Mouse (Mus musculus): ENCODE measurements around the gene Pfkfb4. TPM values are rescaled to one million over a fixed set of nuclear protein-coding genes. Genes with fewer than 3 reads are reported as not detected.

Pfkfb4 gene
- total RNA-seq, 2 experiments from 2014 or later = 18.8 to 43.0 TPM

GRCm38 (mm10) chr9:109056081-109056690 lies 64.6 kb downstream of the Pfkfb4 start:
- no peak for DNase-seq (ENCODE audit: low spot score)

GRCm38 (mm10) chr9:109056916-109057315 lies 65.3 kb downstream of the Pfkfb4 start:
- DNase-seq (ENCODE audit: low spot score) = no peak

GRCm38 (mm10) chr9:109057543-109057942 lies 66.0 kb downstream of the Pfkfb4 start:
- DNase-seq (ENCODE audit: low spot score) = no peak

- no peak for DNase-seq (ENCODE audit: low spot score)
Observed at GRCm38 (mm10) chr9:109058006-109058765, 66.6 kb downstream of the Pfkfb4 start.

GRCm38 (mm10) chr9:109059136-109059903 lies 67.7 kb downstream of the Pfkfb4 start, which contains the start of gene Trex1:
Gene Trex1 (minus strand): TSS chr9:109059734.
- DNase-seq (ENCODE audit: low spot score) = peak; percentile 92

GRCm38 (mm10) chr9:109060184-109060897 lies 68.8 kb downstream of the Pfkfb4 start:
- no peak for DNase-seq (ENCODE audit: low spot score)

- no peak for DNase-seq (ENCODE audit: low spot score)
Observed at GRCm38 (mm10) chr9:109060898-109061295, 69.3 kb downstream of the Pfkfb4 start.

- no peak for DNase-seq (ENCODE audit: low spot score)
Observed at GRCm38 (mm10) chr9:109068095-109068735, 76.6 kb downstream of the Pfkfb4 start.

- DNase-seq (ENCODE audit: low spot score) = peak; percentile 91
Observed at GRCm38 (mm10) chr9:109073661-109074573, 82.3 kb downstream of the Pfkfb4 start, which contains the start of gene Atrip. Gene Atrip (minus strand): TSS chr9:109074124.

GRCm38 (mm10) chr9:109080516-109080915 lies 88.9 kb downstream of the Pfkfb4 start:
- DNase-seq (ENCODE audit: low spot score) = no peak

- DNase-seq (ENCODE audit: low spot score) = no peak
Observed at GRCm38 (mm10) chr9:109081749-109082123, 90.2 kb downstream of the Pfkfb4 start.

Small RNAs within 50 kb of the gene (microRNA-seq; reads per million reads assigned to microRNA genes)
- not detected for gene Mir711

Other genes starting within 250 kb of the Pfkfb4 start
- gene Ip6k2, start 208.0 kb upstream of the Pfkfb4 start, total RNA-seq (2021) = 10 to 100 TPM; 14.9 TPM
- 1 to 10 TPM; 4.4 TPM for gene Nckipsd, start 183.4 kb upstream of the Pfkfb4 start, total RNA-seq (2021)
- under 1 TPM in 1 of 2 experiments, not detected in 1; 0.02 TPM for gene Celsr3, start 165.5 kb upstream of the Pfkfb4 start, total RNA-seq (2021)
- 10 to 100 TPM; 14.0 to 14.6 TPM for gene Slc26a6, start 138.5 kb upstream of the Pfkfb4 start, total RNA-seq (2021)
- not detected for gene Tmem89, start 77.2 kb upstream of the Pfkfb4 start, total RNA-seq (2021)
- 100 to 1,000 TPM; 888 to 981 TPM for gene Uqcrc1, start 55.1 kb upstream of the Pfkfb4 start, total RNA-seq (2021)
- gene Col7a1, start 38.2 kb upstream of the Pfkfb4 start, total RNA-seq (2021) = 1 to 10 TPM; 2.2 to 3.5 TPM
- under 1 TPM; 0.27 to 0.90 TPM for gene Ucn2, start 5.8 kb upstream of the Pfkfb4 start, total RNA-seq (2021)
- 10 to 100 TPM in 1 of 2 experiments, 1 to 10 TPM in 1; 9.8 to 15.5 TPM for gene Shisa5, start 46.8 kb downstream of the Pfkfb4 start, total RNA-seq (2021)
- gene Trex1, start 68.0 kb downstream of the Pfkfb4 start, total RNA-seq (2021) = 10 to 100 TPM; 13.1 to 17.2 TPM
- gene Atrip, start 82.3 kb downstream of the Pfkfb4 start, total RNA-seq (2021) = 1 to 10 TPM; 8.9 to 9.2 TPM
- gene Ccdc51, start 90.7 kb downstream of the Pfkfb4 start, total RNA-seq (2021) = 1 to 10 TPM; 7.9 to 8.1 TPM
- gene Tma7, start 90.8 kb downstream of the Pfkfb4 start, total RNA-seq (2021) = 100 to 1,000 TPM; 325 to 344 TPM
- gene Plxnb1, start 103.6 kb downstream of the Pfkfb4 start, total RNA-seq (2021) = 1 to 10 TPM in 1 of 2 experiments, under 1 TPM in 1; 0.68 to 1.4 TPM
- not detected for gene Fbxw21, start 170.3 kb downstream of the Pfkfb4 start, total RNA-seq (2021)
- gene Fbxw13, start 204.2 kb downstream of the Pfkfb4 start, total RNA-seq (2021) = not detected
- not detected for gene Fbxw20, start 243.0 kb downstream of the Pfkfb4 start, total RNA-seq (2021)

Measured in gastrocnemius, adult 18-20 months (tissue).